Mouse (Mus musculus): Measurements from ENCODE around the gene Tpk1.
"Not testable (repeated sequence)": the region's sequence is repeated elsewhere in the genome, so short reads cannot be mapped to it uniquely, and the experiment has no call there.

Gene Tpk1

DNA sequence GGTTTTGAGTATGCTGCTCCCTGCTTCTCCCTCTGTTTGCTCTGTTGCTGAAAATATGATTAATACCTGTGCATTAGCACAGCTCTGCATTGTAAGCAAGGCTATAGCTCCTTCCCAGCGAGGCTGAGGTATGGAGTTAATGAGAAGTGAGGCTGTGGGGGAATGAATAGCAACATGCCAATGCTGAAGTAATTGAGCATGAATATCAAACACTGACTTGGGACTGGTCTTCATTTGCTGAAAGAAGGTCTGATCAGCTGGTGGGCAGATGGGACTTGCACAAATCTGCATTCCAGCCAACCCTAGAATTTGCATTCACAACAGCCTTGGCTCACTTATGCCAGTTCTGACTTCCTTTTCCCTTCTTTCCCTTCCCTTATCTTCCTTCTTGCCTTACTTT lies 144.0 kb downstream of the Tpk1 start:
- peak; percentile 4 for DNase-seq (ENCODE audit: low spot score)

DNA sequence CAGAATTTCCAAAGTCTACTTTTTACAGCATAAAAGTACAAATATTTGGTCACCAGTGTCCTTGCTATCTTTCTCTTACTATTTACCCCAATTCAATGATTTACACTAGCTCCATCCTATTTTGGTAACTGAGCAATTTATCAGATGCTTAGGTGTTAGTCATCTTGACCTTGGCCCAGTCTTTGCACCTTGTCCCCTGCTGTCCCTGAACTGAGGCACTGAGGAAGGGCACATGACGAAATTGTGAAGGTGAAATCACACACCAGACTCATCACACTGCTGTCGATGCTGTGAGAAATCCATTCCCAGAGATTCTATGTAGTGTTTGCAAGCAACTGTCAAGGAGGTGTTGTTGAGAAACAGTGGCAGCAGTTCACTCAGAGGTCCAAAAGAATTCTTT lies 145.9 kb downstream of the Tpk1 start:
- no peak for DNase-seq (ENCODE audit: low spot score)

DNA sequence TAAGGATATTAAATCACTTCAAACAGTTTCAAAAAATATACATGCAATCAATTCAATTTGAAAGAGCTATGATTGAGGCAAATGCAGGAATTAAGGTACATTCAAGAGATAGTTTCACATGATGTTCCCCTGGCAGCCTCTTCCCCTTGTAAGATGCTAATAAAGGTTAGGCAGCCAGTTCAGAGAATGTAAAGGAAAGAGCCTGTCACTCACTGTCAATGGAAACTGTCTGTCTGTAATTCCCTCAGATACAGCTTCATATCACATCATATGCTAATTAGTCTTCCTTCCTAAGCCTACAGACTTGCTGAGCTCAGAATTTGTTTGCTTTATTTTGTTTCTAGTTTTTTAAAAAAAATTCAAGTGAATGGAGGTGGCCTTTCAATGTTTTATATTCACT lies 147.7 kb downstream of the Tpk1 start:
- no peak for DNase-seq (ENCODE audit: low spot score)

DNA sequence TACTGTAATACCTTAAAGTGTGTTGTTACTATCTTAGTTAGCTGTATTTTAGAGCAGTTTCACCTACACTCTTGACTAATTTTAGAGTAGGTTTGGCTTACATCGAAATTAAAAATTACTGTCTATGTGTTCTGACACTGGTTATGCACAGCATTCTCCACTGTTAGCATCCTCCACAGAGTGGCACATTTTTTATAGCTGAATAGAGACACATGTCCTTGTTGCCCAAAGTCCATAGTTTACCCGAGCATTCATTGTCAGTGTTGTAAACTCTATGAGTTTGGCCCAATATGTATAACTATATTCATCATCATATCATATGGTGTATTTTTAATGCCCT lies 148.8 kb downstream of the Tpk1 start:
- no peak for DNase-seq (ENCODE audit: low spot score)

DNA sequence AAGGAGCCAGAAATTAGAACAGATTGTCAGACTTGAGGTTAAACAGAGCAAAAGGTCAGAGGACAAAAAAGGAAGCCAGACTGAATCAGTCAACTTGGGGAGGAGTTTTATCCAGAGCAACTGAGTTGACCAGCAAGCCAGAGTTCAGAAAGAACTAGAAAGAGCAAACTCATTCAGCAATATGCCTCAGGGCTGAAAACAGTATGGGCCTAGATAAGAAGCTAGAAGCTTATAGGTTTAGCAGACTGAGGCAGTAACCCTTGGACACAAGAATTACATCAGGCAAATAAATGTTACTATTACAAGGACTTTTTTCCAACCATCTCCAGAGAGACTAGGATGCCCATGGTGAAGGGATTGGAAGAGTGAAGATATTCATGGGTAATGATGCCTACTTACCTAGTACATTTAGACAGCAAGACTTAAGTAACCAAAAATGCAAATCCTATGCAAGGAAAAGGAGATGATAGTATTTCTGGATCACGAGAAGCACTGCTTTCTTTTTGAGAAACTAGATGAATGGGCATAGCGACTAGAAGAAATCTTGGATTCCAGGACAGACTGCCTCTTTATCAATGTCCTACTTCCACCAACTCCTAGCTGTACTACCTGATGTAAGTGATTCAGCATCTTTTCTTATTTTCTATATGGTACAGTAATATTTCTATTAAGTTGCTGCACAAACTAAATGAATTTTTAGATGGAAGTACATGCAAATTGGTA lies 149.3 kb downstream of the Tpk1 start:
- DNase-seq (ENCODE audit: low spot score), result no peak

- DNase-seq (ENCODE audit: low spot score), result not testable (repeated sequence)
Observed at GRCm38 (mm10) chr6:43506686-43507385, 159.2 kb downstream of the Tpk1 start.

GRCm38 (mm10) chr6:43504609-43505230 lies 161.4 kb downstream of the Tpk1 start:
- DNase-seq (ENCODE audit: low spot score), result no peak

DNA sequence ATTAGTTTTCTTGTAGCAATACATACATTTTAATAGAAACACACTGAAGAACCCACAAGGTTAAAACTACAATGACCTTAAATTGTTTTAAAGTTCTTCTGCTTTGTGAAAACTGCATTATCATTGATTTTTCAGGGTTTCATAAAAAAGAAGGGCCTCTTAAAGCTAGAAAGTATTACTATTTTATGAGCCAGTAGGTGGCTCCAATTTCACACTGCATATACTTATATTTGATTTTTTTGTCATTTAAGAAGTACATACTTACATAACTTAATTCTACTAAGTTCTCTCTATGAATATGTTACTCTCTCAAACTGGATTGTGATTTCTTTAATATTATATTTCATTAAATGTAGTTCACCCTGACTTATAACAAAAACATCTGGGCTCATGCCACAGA lies 173.7 kb downstream of the Tpk1 start:
- no peak for DNase-seq (ENCODE audit: low spot score)

GRCm38 (mm10) chr6:43486691-43487090 lies 179.4 kb downstream of the Tpk1 start:
- DNase-seq (ENCODE audit: low spot score), result no peak

DNA sequence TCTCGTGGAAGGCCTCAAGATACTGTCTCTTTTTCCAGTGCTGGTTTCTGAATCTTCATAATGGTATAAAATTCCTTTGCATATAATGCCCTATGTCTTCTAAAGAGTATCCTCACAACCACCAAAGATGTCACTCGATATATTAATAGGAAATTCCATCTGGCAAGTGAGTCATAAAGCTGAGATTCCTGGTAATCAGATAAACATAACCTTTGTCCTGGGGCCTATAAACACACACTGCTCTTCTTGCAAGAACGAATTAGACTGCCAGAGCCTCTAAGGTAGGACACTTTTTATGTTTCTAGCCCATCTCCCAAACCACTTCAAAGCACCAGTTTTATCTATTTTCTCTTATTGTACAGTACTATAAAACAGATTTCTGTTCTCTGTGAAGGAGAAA lies 185.4 kb downstream of the Tpk1 start:
- DNase-seq (ENCODE audit: low spot score), result no peak

GRCm38 (mm10) chr6:43478810-43479209 lies 187.3 kb downstream of the Tpk1 start:
- DNase-seq (ENCODE audit: low spot score), result peak; percentile 6

- DNase-seq (ENCODE audit: low spot score), result no peak
Observed at GRCm38 (mm10) chr6:43476406-43476805, 189.7 kb downstream of the Tpk1 start.

- DNase-seq (ENCODE audit: low spot score), result no peak
Observed at GRCm38 (mm10) chr6:43475921-43476320, 190.2 kb downstream of the Tpk1 start.

GRCm38 (mm10) chr6:43471556-43471955 lies 194.5 kb downstream of the Tpk1 start:
- DNase-seq (ENCODE audit: low spot score), result no peak

DNA sequence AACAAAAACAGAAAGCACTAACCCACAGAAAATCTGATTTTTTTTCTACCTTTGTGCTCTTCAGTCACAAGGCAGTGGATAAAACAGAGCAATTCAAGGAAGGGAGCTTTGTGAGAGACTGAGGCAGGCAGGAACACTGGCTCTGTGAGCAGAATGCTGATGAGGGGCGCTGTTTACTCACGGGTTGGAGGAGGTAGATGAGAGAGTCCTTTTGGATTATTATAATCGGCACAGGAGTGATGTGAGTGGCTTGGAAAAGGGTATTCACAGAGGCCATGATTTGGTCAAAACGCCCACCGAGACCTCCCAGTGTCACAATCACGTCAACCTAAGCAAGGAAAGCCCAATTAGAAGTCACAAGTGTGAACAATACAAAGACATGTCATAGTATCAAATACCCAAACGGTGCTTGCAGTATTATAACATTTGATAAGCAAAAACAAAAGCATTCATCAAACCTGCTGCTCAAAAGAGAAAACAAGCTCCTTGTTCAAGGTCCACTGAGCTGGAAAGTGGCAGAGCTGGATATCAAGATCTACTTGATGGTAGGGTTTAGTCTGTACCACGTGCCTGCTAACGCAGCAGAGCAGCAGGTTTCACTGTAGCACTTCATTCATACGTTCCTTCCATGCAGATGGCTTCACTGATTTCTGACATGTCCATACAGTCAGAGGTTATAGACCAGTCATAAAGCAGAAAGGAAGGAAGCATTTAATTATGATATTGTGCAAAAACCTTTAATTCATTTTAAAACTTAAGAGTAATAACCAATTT lies 197.1 kb downstream of the Tpk1 start:
- no peak for DNase-seq (ENCODE audit: low spot score)

DNA sequence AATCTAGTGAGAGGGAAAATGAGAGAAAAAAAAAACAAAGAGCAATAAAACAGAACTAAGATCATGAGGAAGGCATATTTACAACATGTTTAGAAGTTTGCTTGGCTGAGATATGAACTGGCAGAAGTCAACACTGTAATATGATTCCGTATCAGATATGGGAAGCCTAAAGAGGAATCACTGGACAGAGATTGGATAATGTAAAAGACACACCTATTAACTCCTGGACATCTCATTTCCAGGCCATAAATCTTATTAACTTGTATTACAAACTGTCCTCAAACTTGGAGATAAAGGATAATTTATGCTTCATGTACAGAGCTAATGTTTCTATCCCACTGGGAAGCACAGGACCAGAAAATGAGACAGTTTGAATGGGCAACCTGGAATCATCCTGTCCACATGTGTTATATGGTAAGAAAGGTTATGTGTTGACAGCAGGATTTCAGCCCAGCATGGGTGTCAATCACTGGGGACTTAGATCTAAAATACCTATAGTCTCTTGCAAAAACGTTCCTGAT lies 203.2 kb downstream of the Tpk1 start:
- DNase-seq (ENCODE audit: low spot score), result no peak

DNA sequence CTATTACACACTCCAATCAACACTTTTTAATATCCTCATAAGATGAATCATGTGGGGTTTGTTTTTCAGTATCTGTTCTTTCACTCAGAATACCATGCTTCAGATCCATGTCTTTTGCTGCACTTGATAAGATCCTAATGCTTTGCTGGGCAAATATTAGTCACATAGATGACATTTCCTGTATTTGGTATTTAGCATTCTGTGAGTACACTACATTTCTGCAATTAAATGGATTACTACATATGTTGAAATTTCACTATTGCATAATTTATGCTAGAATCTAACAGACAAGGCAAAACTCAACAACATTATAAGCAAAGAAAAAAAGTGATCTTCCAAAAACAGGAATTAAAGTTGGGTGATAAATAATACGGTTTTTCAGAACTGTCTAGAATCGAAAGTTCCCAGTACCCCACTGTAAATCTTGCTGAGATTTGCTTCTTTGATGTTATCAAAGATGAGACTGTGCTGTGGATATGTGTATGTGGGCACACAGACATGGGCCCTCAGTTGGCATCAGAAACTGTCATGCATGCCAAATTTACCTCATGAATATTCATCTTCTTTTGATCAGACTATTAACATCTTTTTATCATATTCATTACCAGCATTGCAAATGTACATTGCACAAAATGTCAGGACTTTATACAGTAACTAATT lies 203.8 kb downstream of the Tpk1 start:
- no peak for DNase-seq (ENCODE audit: low spot score)

DNA sequence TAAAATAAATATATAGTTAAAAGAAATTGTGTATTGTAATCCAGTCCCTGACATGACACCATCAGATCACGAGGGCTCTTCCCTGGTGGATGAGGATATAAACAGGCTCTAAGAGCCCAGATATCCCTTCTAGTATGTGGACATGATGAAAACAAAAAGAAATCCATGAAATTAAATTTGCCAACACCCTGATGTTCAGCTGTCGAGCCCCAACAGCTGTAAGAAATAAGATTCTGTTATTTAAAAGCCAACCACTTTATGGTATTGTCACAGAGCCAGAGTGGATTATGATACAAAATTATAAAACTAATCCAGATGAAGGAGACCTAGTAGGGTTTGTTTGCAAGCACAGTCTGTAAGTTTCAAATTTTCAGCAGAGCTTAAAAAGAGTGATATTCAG lies 207.0 kb downstream of the Tpk1 start:
- no peak for DNase-seq (ENCODE audit: low spot score)

- DNase-seq (ENCODE audit: low spot score), result no peak
Observed at GRCm38 (mm10) chr6:43457989-43458388, 208.1 kb downstream of the Tpk1 start.

GRCm38 (mm10) chr6:43449498-43449897 lies 216.6 kb downstream of the Tpk1 start:
- no peak for DNase-seq (ENCODE audit: low spot score)

DNA sequence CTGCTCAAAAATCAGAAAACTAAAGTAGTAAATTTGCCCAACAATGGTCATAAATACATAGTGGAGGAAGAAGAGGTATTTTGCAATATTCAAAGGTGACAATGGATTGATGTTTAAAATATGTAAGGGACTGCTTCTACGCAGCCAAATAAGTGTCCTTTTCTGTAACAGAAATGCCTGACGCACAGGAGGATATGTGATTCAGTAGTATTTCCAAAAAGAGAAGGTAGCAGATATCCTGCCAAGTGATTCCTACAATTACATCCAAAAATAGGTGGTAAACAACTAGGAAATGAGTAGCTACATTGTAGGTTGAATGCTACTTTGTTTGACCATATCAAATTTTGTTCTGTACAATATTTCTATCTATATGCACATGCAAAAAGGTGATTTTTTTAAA lies 220.2 kb downstream of the Tpk1 start:
- DNase-seq (ENCODE audit: low spot score), result no peak

DNA sequence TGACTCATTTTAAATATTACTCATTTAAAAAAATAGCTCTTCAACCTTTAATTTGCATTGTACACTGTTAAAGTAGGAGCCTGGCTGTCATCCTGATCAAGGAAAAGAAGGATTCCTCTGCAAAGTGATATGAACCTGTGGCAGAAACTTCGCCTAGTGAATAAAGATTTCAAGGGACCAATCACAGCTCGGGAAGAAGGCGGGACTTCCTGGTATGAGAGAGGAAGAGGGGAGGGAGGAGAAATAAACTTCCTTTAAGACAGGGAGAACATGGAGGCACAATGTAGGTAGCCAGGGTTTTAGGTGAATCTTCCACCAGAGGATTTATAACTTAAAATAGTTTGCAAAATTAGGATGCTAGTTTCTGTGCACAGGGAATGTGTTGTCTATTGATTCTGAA lies 223.9 kb downstream of the Tpk1 start:
- no peak for DNase-seq (ENCODE audit: low spot score)
